Mouse (Mus musculus) G1E (cell line): ENCODE measurements at regions not wholly inside any gene's neighbourhood (a gene's known extent, or its start where the extent isn't known, plus 50 kb on each side); places are given as distances from the start of the nearest gene placed in this dataset.

Source experiments
- ATAC-seq: 2 replicates; pipeline ENCODE4 v1.8.0; 2016; ENCODE audit warnings: mild to moderate bottlenecking; ENCODE audit not compliant: insufficient number of reproducible peaks, poor library complexity, low FRiP score, severe bottlenecking; ENCODE audit errors: extremely low read depth
- DNase-seq: peaks from one replicate; pipeline ENCODE4 v3.0.0; 2012; ENCODE audit warnings: low spot score
- H3K27me3 ChIP-seq: 2 replicates; pipeline ENCODE4 v1.6.1; 2012; ENCODE audit warnings: mild to moderate bottlenecking, low read length, inconsistent platforms; ENCODE audit not compliant: insufficient read depth
- H3K36me3 ChIP-seq: replicated peaks from 2 replicates; pipeline ENCODE3; 2012; ENCODE audit warnings: mild to moderate bottlenecking, inconsistent platforms
- H3K4me1 ChIP-seq: 2 replicates; pipeline ENCODE4 v1.6.1; 2012; ENCODE audit warnings: low read depth, low read length, inconsistent platforms, mixed read lengths; ENCODE audit not compliant: insufficient read depth
- H3K4me3 ChIP-seq: 2 replicates; pipeline ENCODE4 v1.5.1; 2012; ENCODE audit warnings: low read depth, mild to moderate bottlenecking, inconsistent platforms, low read length, moderate library complexity, mixed read lengths
- H3K9me3 ChIP-seq: replicated peaks from 2 replicates; pipeline ENCODE4 v1.6.1; 2012; ENCODE audit warnings: inconsistent platforms
- CTCF ChIP-seq: IDR thresholded peaks from 2 replicates; pipeline ENCODE4 v1.5.1; 2012; ENCODE audit warnings: low read depth, low read length, inconsistent platforms, mixed read lengths
- GATA1 ChIP-seq: IDR thresholded peaks from 2 replicates; pipeline ENCODE4 v1.6.1; 2012; ENCODE audit warnings: borderline replicate concordance, low read length, inconsistent platforms, mixed read lengths
- GATA2 ChIP-seq: IDR thresholded peaks from 2 replicates; pipeline ENCODE4 v1.6.1; 2012; ENCODE audit warnings: low read depth, low read length, inconsistent platforms, borderline replicate concordance
- POLR2AphosphoS5 ChIP-seq: IDR thresholded peaks from 2 replicates; pipeline ENCODE4 v1.6.1; 2012; ENCODE audit warnings: low read depth, low read length, inconsistent platforms; ENCODE audit not compliant: insufficient replicate concordance
- TAL1 ChIP-seq: conservative IDR thresholded peaks from 2 replicates; pipeline ENCODE4 v1.6.1; 2012; ENCODE audit warnings: low read depth, low read length, inconsistent platforms, mixed read lengths

DNA sequence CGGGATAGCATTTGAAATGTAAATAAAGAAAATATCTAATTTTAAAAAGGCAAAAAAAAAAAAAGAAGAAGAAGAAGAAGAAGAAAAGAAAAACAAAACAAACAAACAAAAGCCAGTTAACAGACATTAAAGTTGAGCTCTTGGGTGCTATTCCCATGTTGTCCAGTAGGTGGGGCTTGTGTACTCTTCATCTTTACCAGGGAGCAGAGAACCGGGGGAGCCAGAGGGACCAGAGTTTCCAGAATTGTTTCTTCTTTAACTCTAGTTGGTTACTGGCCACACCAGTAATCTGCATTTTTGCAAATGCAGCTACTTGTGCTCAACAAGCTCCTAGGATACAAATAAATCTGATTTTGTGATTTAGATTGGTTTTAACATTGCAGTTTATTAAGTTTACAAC lies 103.6 kb upstream of the Dcn start:
- Histone ChIP-seq H3K9me3 (no peaks in the 10 kb centered on the region), H3K27me3 (no peaks in the 10 kb centered on the region), H3K36me3 (no peaks in the 10 kb centered on the region), H3K4me1 (no peaks in the 10 kb centered on the region), H3K4me3 (no peak overlapping the region)
- peak; percentile 49; the same call in 1 of the 2 replicates for ATAC-seq
- TF ChIP-seq CTCF (peak; percentile 21; the same call in 1 of the 2 replicates), TAL1 (no peak)
- DNase-seq, result no peak

GRCm38 (mm10) chr10:97376376-97376775 lies 103.0 kb upstream of the Dcn start:
- DNase-seq, result no peak
- no peaks in the 10 kb centered on the region for H3K4me1 ChIP-seq
- no peaks in the 10 kb centered on the region for H3K9me3 ChIP-seq
- ATAC-seq, result no peak
- H3K36me3 ChIP-seq, result no peaks in the 10 kb centered on the region
- TF ChIP-seq TAL1 (no peak), POLR2AphosphoS5 (no peak), GATA1 (no peak), CTCF (no peak), GATA2 (no peak)
- no peaks in the 10 kb centered on the region for H3K27me3 ChIP-seq
- H3K4me3 ChIP-seq, result no peak overlapping the region

DNA sequence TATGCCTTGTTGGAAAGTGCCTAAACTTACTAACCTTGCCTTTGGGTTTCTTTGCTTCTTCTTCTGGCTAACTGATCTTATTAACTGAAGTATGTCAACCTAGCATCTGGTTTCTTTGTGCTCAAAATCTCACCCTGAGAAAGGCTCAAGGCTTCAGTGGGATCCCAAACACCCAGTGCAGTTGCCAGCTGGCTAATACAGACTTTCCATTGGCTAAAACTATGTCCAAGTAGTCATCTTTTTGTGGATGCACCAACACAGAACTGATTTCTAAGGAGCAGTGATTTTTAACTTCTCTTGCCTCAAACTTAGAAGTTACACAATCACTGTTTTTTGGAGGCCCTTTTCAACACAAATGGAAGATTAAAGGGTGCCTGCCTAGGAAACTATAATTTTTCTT lies 97.8 kb upstream of the Dcn start:
- no peak for ATAC-seq
- Histone ChIP-seq H3K36me3 (no peaks in the 10 kb centered on the region), H3K9me3 (no peaks in the 10 kb centered on the region), H3K4me3 (no peak overlapping the region), H3K4me1 (no peaks in the 10 kb centered on the region), H3K27me3 (no peaks in the 10 kb centered on the region)
- no peak for DNase-seq
- TF ChIP-seq TAL1 (no peak), GATA2 (no peak), CTCF (no peak), POLR2AphosphoS5 (no peak), GATA1 (no peak)

DNA sequence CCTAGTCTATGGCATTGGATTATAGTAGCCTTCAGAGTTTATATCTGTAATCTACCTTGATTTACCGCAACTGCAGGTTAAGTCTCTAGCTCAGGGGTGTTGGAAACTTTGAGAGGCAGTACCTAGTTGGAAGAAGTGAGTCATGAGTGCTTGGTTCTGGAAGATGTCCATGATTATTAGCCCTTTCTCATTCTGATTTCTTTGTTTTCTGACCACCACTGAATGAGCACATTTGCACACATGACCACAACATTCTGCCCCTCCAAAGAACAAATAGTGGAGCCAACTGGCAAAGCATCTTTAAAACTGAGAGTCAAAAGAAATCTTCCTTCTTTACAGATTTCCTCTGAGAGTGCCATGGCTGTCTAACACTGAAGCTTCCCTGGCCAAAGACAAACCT lies 95.5 kb upstream of the Dcn start:
- no peak for DNase-seq
- no peak for ATAC-seq
- Histone ChIP-seq H3K36me3 (no peaks in the 10 kb centered on the region), H3K4me1 (no peaks in the 10 kb centered on the region), H3K4me3 (no peak overlapping the region), H3K27me3 (no peaks in the 10 kb centered on the region), H3K9me3 (no peaks in the 10 kb centered on the region)
- TF ChIP-seq GATA2, result no peak
- TF ChIP-seq POLR2AphosphoS5, result no peak
- no peak for TF ChIP-seq TAL1
- no peak for TF ChIP-seq GATA1

GRCm38 (mm10) chr10:97387196-97387876 lies 92.1 kb upstream of the Dcn start:
- ATAC-seq (no peak), DNase-seq (no peak)
- no peaks in the 10 kb centered on the region for H3K4me1 ChIP-seq
- no peaks in the 10 kb centered on the region for H3K27me3 ChIP-seq
- H3K36me3 ChIP-seq, result no peaks in the 10 kb centered on the region
- no peak overlapping the region for H3K4me3 ChIP-seq
- no peak for TF ChIP-seq CTCF
- no peak for TF ChIP-seq GATA2
- no peak for TF ChIP-seq POLR2AphosphoS5
- TF ChIP-seq TAL1, result no peak
- no peaks in the 10 kb centered on the region for H3K9me3 ChIP-seq

DNA sequence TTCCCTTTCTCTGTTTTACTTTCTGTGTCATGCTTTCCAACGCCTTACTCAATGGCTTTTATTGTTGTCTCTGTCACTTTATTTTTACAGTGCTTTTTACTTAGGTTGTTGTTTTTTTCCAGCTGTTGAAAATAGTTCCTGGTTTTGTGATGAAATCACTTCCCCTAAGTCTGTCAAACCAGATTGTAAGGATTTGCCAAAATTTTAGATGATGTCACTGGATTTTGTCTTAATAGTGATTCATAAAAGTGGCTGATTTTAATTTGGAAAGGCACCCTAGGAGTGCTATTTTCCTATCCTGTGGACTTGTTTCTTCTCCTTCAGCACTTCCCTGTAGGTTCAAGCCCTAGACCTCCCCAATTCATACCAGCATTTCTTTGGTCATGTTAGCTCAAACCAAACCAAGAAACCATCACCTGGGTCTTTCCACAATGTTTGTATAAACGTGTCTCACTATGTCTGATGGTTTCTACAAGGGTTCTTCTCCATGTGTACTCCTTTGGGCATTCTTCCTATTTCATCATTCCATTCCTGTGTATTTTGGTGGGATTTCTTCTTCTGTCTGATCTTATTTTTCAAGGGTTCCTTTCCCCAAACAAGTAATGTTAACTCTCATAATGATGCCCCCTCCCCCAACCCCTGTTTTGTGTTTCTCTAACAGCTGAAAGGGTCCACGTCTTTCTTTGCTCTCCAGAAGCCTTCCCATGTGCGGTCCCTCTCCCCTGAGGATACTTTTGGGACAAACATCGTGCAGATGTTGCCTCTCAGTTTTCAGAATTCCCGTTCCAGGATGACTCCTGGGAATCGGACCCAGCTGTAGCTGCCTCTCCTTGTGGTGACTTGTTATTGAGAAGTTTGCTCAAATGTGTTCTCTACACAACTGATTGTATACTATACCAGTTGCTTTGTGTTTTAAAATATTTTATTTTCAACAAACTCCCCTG lies 89.5 kb upstream of the Dcn start:
- Histone ChIP-seq H3K36me3 (no peaks in the 10 kb centered on the region), H3K4me1 (no peaks in the 10 kb centered on the region), H3K27me3 (no peaks in the 10 kb centered on the region), H3K4me3 (no peak overlapping the region), H3K9me3 (no peaks in the 10 kb centered on the region)
- ATAC-seq (no peak), DNase-seq (no peak)
- TF ChIP-seq TAL1 (no peak), POLR2AphosphoS5 (no peak), CTCF (no peak), GATA1 (no peak), GATA2 (no peak)
